Mouse (Mus musculus) intestine, embryonic 14.5 days (tissue): Measurements from ENCODE around the gene Drc7. TPM values are rescaled to one million over a fixed set of nuclear protein-coding genes. Genes with fewer than 3 reads are reported as not detected.

Experiments
- ATAC-seq: fragments of 200-750 bp; cut with Nextera tagmentation; replicated peaks from 2 replicates; pipeline ENCODE4 v1.8.0; 2017; ENCODE audit warnings: low read depth, moderate number of reproducible peaks, moderate TSS enrichment, moderate library complexity; ENCODE audit not compliant: low FRiP score, low TSS enrichment
- DNase-seq: peaks from one replicate; pipeline ENCODE4 v3.0.0-alpha.2; 2018; ENCODE audit warnings: low spot score
- H3K27ac ChIP-seq: fragments of 300-500 bp; sonication (generic); 2 replicates; pipeline ENCODE4 v1.5.1; 2014; ENCODE audit warnings: low read depth, mild to moderate bottlenecking, control low read depth
- H3K27me3 ChIP-seq: fragments of 300-500 bp; sonication (generic); replicated peaks from 2 replicates; pipeline ENCODE4 v1.6.1; 2014; ENCODE audit warnings: low read length, control low read depth; ENCODE audit not compliant: control insufficient read depth, insufficient read depth
- H3K36me3 ChIP-seq: fragments of 300-500 bp; sonication (generic); 2 replicates; pipeline ENCODE4 v1.6.1; 2014; ENCODE audit warnings: low read length, control low read depth; ENCODE audit not compliant: control insufficient read depth, insufficient read depth
- H3K4me1 ChIP-seq: fragments of 300-500 bp; sonication (generic); replicated peaks from 2 replicates; pipeline ENCODE4 v1.6.1; 2014; ENCODE audit warnings: low read length, control low read depth, mixed read lengths; ENCODE audit not compliant: control insufficient read depth, insufficient read depth
- H3K4me2 ChIP-seq: fragments of 300-500 bp; sonication (generic); 2 replicates; pipeline ENCODE4 v1.6.1; 2014; ENCODE audit warnings: low read length
- H3K4me3 ChIP-seq: fragments of 300-500 bp; sonication (generic); 2 replicates; pipeline ENCODE4 v1.5.1; 2014; ENCODE audit warnings: low read depth, low read length, control low read depth, mixed read lengths
- H3K9ac ChIP-seq: fragments of 300-500 bp; sonication (generic); 2 replicates; pipeline ENCODE4 v1.6.1; 2014; ENCODE audit warnings: mild to moderate bottlenecking, low read length
- H3K9me3 ChIP-seq: fragments of 300-500 bp; sonication (generic); 2 replicates; pipeline ENCODE4 v1.6.1; 2016; ENCODE audit warnings: low read length, control low read depth; ENCODE audit not compliant: control insufficient read depth
- WGBS: fragments of 180-500 bp; shearing (Covaris S2); extraction: QIAGEN DNeasy Blood & Tissue Kit; methylation state at CpG from one replicate; pipeline ENCODE4 v1.1.7; 2014; 5-methylcytosine and 5-hydroxymethylcytosine counted together
- polyA plus RNA-seq: library from polyadenylated mRNA; unstranded; fragments of >200 nt; fragmentation: Nextera tagmentation; extraction: Ambion mirVana; gene quantifications from 2 replicates; pipeline ENCODE4 v1.2.1, GENCODE M21; 2014

The Drc7 gene
- polyA plus RNA-seq, 1 experiment from 2014 or later: not detected

- WGBS: 64% methylated on average over 6 of the region's 6 CpGs
These were observed 6.8 kb upstream of the Drc7 start for GRCm38 (mm10) chr8:95047884-95048680.

GRCm38 (mm10) chr8:95049636-95050035 lies 5.3 kb upstream of the Drc7 start:
- no peaks in the 10 kb centered on the region for H3K27me3 ChIP-seq
- no peak overlapping the region for H3K4me3 ChIP-seq
- H3K9me3 ChIP-seq: no peaks in the 10 kb centered on the region
- no peak overlapping the region for H3K27ac ChIP-seq
- H3K4me1 ChIP-seq: no peaks in the 10 kb centered on the region
- H3K4me2 ChIP-seq: no peak overlapping the region
- ATAC-seq (no peak), DNase-seq (no peak)
- H3K9ac ChIP-seq: no peak overlapping the region
- H3K36me3 ChIP-seq: no peaks in the 10 kb centered on the region
- 41% methylated on average over 2 of the region's 2 CpGs for WGBS

More at GRCm38 (mm10) chr8:95047884-95048680, 6.8 kb upstream of the Drc7 start:
- Histone ChIP-seq H3K27me3 (no peaks in the 10 kb centered on the region), H3K4me1 (no peaks in the 10 kb centered on the region), H3K4me3 (no peak overlapping the region), H3K4me2 (no peak overlapping the region), H3K9ac (no peak overlapping the region), H3K9me3 (no peaks in the 10 kb centered on the region), H3K36me3 (no peaks in the 10 kb centered on the region), H3K27ac (no peak overlapping the region)
- no peak for DNase-seq
- ATAC-seq: no peak

GRCm38 (mm10) chr8:95054438-95054837 lies 465 bp upstream of the Drc7 start:
- no peaks in the 10 kb centered on the region for H3K9me3 ChIP-seq
- H3K27me3 ChIP-seq: no peaks in the 10 kb centered on the region
- no peak overlapping the region for H3K27ac ChIP-seq
- no peak overlapping the region for H3K4me3 ChIP-seq
- H3K36me3 ChIP-seq: no peaks in the 10 kb centered on the region
- DNase-seq (no peak), ATAC-seq (no peak)
- H3K9ac ChIP-seq: no peak overlapping the region
- 68% methylated on average over 6 of the region's 6 CpGs for WGBS
- no peaks in the 10 kb centered on the region for H3K4me1 ChIP-seq
- no peak overlapping the region for H3K4me2 ChIP-seq

GRCm38 (mm10) chr8:95056414-95056813 lies 1.5 kb downstream of the Drc7 start:
- Histone ChIP-seq H3K27me3 (no peaks in the 10 kb centered on the region), H3K27ac (no peak overlapping the region), H3K36me3 (no peaks in the 10 kb centered on the region), H3K4me2 (no peak overlapping the region), H3K4me3 (no peak overlapping the region), H3K9me3 (no peaks in the 10 kb centered on the region), H3K4me1 (no peaks in the 10 kb centered on the region), H3K9ac (no peak overlapping the region)
- WGBS: 73% methylated on average over 5 of the region's 5 CpGs
- no peak for ATAC-seq
- DNase-seq: no peak

GRCm38 (mm10) chr8:95058661-95059060 lies 3.8 kb downstream of the Drc7 start:
- Histone ChIP-seq H3K4me2 (no peak overlapping the region), H3K9ac (no peak overlapping the region), H3K4me1 (no peaks in the 10 kb centered on the region), H3K4me3 (no peak overlapping the region), H3K27me3 (no peaks in the 10 kb centered on the region), H3K9me3 (no peaks in the 10 kb centered on the region), H3K36me3 (no peaks in the 10 kb centered on the region), H3K27ac (no peak overlapping the region)
- DNase-seq: no peak
- ATAC-seq: no peak
- WGBS: 78% methylated on average over 6 of the region's 6 CpGs

GRCm38 (mm10) chr8:95059812-95060533 lies 5.1 kb downstream of the Drc7 start:
- no peaks in the 10 kb centered on the region for H3K27me3 ChIP-seq
- H3K9ac ChIP-seq: no peak overlapping the region
- no peak overlapping the region for H3K27ac ChIP-seq
- H3K4me2 ChIP-seq: no peak overlapping the region
- no peak for DNase-seq
- H3K4me1 ChIP-seq: no peaks in the 10 kb centered on the region
- ATAC-seq: no peak
- H3K4me3 ChIP-seq: no peak overlapping the region
- H3K9me3 ChIP-seq: no peaks in the 10 kb centered on the region
- H3K36me3 ChIP-seq: no peaks in the 10 kb centered on the region
- 62% methylated on average over 6 of the region's 6 CpGs for WGBS

- H3K9me3 ChIP-seq: no peaks in the 10 kb centered on the region
- no peaks in the 10 kb centered on the region for H3K4me1 ChIP-seq
- no peak overlapping the region for H3K4me3 ChIP-seq
- no peaks in the 10 kb centered on the region for H3K36me3 ChIP-seq
- no peak overlapping the region for H3K27ac ChIP-seq
- DNase-seq (no peak), ATAC-seq (no peak)
- no peak overlapping the region for H3K9ac ChIP-seq
- no peak overlapping the region for H3K4me2 ChIP-seq
- no peaks in the 10 kb centered on the region for H3K27me3 ChIP-seq
- 83% methylated on average over 2 of the region's 2 CpGs for WGBS
These were observed 9.6 kb downstream of the Drc7 start for GRCm38 (mm10) chr8:95064531-95064930.

- H3K4me2 ChIP-seq: no peak overlapping the region
- ATAC-seq: no peak
- no peak overlapping the region for H3K4me3 ChIP-seq
- no peak overlapping the region for H3K9ac ChIP-seq
- DNase-seq: peak; percentile 69
- H3K4me1 ChIP-seq: no peaks in the 10 kb centered on the region
- H3K27ac ChIP-seq: no peak overlapping the region
- H3K36me3 ChIP-seq: no peaks in the 10 kb centered on the region
- no peaks in the 10 kb centered on the region for H3K27me3 ChIP-seq
- no peaks in the 10 kb centered on the region for H3K9me3 ChIP-seq
- 44% methylated on average over 3 of the region's 3 CpGs for WGBS
These were observed 12.7 kb downstream of the Drc7 start for GRCm38 (mm10) chr8:95067582-95067981.
